Mouse (Mus musculus): Measurements from ENCODE around the gene Ulk4.
A peak's percentile ranks its signal among the peaks of the same experiment; 100 is the strongest.

Ulk4 gene

DNA sequence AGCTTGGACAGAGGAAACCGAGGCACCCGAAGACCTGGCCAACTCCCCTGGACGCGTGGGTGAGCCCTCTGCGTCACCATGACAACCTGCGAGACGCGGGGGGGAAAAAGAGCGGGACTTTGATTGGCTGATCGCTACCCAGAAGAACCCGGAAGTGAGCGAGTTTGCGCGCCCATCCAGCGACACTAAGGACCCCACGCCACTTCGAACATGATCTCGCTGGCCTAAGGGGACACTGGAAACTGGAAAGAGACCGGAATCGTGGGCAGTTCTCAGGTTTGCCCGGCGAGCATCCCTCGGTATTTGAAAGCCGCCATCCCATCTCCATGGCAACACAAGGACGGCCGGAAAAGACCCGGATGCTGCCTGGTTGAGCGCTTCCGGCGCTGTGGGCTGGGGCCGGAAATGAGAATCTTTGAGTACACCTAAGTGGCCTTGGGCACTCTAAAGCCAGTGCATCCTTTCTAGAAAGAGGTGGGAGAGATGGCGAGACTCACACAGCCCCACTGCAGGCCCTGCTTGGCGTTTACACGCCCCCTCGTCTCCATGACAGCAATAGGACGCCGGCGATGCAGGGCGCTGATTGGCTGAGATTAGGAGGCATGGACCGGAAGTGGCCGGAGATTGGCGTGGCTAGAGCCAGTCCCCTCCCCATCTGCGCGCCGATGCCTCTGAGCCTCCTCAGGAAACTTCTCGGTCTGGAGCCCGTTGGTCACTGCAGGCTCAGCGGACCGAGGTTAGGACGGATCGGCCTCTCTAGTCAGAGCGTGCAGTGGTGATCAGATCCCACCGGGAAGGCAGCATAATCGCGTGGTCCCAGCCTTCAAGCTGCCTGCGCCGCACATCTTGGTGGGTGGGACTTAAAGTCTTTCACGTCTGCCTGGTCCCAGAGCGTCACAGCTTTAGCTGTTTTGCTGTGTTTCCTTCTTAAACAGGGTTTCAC is at the start of gene Ulk4:
Gene Ulk4 (minus strand): TSS at position 80 of the 943 bp plus-strand sequence.
- TF ChIP-seq GATA4 (IDR thresholded peaks at IDR 0.05; ENCODE audit: insufficient replicate concordance, low read length) = no peak

DNA sequence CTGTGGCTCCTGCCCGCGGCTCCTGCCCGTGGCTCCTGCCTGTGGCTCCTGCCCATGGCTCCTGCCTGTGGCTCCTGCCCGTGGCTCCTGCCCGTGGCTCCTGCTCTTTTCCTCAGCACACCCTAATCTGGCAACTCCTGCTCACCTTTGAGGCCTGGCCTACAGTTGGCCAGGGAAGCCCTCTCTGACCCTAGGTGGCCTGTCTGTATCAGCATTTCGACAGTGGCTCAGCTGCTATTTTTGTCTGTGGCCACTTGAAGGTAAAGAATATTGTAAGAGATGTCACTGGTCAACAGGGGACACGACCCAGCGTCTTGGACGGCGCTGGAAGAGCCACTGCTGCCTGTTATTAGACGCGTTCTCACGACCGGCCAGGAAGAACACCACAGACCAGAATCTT is 45.0 kb upstream of the Ulk4 start:
- TF ChIP-seq GATA4 (IDR thresholded peaks at IDR 0.05; ENCODE audit: insufficient replicate concordance, low read length) = no peak

- TF ChIP-seq GATA4 (IDR thresholded peaks at IDR 0.05; ENCODE audit: insufficient replicate concordance, low read length) = no peak
Measured at GRCm38 (mm10) chr9:121321118-121321517, 44.1 kb upstream of the Ulk4 start.

GRCm38 (mm10) chr9:121320433-121320832 is 43.4 kb upstream of the Ulk4 start:
- no peak for TF ChIP-seq GATA4 (IDR thresholded peaks at IDR 0.05; ENCODE audit: insufficient replicate concordance, low read length)

DNA sequence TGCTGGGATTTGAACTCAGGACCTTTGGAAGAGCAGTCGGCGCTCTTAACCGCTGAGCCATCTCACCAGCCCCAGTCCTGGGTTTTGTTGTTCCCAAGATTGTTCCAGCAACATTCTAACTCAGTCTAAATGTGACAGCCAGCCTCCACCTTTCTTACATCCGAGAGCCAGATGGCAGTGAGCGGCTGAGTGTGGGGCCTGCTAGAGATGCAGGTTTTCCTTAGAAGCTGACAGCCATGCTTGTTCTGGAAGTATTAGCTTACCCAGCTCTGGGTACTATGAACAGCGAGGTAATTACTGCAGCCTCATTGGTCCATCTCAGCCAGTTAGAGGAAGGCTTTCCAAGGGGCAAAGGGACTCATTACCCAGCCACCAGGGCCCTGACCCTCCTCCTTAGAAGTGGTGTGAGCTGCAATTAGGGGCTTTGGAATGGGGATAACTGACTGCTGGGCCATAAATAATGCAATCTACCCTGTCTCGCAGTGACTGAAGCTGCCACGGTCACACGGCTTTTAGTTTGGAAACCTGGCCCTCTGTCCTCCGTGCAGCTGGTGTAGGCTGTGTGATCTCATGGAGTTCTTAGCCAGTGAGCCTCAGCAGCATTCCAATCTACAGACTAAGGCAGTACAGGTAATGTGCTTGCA is 42.4 kb upstream of the Ulk4 start:
- TF ChIP-seq GATA4 (IDR thresholded peaks at IDR 0.05; ENCODE audit: insufficient replicate concordance, low read length) = no peak

DNA sequence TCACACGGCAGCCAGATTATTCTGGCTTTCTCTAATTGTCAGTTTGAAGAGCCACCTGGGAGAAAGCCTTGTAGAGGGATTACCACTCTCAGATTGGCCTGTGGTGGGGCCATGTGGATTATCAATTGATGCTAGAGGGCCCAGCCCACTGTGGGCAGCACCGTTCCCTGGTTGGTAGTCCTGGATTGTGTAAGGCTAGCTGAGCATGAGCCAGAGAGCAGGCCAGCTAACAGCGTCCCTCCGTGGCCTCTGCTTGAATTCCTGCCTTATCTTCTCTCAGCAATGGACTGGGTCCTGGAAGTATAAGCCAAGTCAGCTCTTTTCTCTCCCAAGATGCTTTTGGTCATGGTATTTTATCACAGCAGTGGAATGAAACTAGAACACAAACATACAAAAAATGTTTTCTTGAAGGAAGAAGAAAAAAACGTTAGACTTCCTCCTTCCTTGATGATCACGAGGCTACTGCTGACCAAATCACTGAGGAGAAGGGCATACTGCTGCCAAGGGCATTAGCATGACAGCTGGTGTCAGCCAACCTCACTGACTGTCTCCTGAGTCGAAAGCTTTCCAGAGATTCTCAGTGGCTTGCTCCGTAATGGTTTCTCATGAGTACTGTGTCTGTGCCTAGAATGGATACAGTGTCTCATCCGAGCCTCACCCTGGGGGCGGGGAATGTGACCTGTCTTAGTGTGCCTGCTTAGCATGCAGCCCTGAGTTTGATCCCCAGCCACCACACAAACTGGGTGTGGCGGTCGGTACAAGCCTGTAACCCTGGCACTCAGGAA is 39.8 kb upstream of the Ulk4 start:
- TF ChIP-seq GATA4 (IDR thresholded peaks at IDR 0.05; ENCODE audit: insufficient replicate concordance, low read length) = peak; percentile 89; the same call in 1 of the 2 replicates

GRCm38 (mm10) chr9:121315901-121316595 is 39.1 kb upstream of the Ulk4 start:
- TF ChIP-seq GATA4 (IDR thresholded peaks at IDR 0.05; ENCODE audit: insufficient replicate concordance, low read length) = no peak

- no peak for TF ChIP-seq GATA4 (IDR thresholded peaks at IDR 0.05; ENCODE audit: insufficient replicate concordance, low read length)
Measured at GRCm38 (mm10) chr9:121314541-121315152, 37.6 kb upstream of the Ulk4 start.

DNA sequence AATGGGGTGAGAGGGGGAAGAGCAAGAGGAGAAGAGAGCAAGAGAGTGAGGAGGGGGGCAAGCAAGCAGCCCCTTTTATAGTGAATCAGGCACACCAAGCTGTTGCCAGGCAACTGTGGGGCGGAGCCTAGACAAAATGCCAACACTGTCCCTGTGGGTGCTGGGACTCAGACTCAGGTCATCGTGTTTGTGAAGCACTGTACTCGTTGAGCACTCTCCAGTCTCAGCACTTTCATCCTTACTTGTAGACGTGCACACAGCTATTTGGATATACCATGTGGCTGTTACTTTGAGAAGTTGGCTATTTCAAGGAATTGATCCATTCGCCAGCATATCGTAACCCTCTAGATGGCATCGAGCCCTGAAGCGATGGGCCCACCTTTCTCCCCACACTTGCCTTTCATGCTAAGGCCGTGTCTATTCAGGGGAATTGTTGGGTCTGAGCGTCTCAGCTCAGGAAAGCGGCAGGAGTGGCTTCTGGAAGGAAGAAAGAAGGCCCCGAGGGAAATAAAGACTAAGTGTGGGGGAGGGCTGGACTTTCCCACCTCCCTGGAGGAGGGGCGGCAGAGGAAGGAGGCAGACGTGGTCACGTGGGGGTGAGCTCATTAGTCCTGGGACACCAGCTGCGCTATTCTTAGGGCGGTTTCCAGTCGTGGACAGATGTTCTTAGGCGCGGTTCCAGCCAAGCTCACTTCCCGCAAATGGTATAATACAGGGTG is 36.8 kb upstream of the Ulk4 start:
- TF ChIP-seq GATA4 (IDR thresholded peaks at IDR 0.05; ENCODE audit: insufficient replicate concordance, low read length) = peak; percentile 35; the same call in 1 of the 2 replicates

DNA sequence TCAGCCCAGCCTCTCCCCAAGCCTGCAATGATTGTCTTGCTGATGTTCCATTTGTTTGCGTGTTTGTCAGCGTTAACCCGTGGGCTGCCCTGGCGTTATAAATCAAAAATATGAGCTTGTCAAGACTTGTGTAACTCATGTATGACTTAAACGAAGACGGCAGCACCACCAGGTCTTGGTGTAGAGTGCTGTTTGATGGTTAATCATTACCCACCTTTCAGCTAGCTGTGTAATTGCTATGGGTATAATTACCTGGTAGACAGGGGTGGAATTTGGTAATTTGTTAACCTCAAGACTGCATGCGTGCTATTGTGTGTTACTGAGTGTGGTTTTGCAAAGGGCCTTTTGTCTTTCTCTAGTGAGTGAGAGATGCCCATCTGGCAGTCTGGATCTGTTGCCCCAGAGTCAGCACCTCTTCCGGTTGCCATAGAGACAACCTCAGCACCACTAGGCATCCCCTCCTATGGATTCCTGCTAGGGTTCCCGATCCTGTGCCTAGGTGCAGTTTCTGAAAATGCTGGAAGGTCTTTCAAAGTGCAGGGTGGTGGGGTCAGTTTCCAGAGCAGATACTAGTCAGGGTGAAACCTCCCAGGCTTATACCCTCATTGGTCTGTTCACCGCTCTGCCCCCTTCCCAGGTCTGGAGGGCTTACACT is 35.4 kb upstream of the Ulk4 start:
- TF ChIP-seq GATA4 (IDR thresholded peaks at IDR 0.05; ENCODE audit: insufficient replicate concordance, low read length) = no peak

DNA sequence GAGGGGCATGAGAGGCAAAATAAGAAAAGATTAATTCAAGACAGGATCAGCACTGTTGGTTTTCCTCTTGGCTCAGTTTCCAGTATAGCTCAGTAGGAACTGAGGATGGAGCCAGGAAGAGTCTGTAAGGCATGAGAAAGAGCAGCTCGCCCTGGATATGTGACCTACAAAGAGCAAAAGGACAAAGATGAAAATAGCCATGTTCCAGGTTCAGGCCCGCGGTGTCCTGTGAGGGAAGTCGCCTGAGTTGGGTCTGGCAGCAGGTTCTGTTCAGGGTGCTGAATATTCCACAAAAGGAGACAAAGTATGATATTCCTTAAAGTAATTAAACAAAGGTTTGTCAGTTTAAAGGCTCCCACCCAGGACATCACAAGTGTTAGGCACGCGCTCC is 34.8 kb upstream of the Ulk4 start:
- TF ChIP-seq GATA4 (IDR thresholded peaks at IDR 0.05; ENCODE audit: insufficient replicate concordance, low read length) = no peak

GRCm38 (mm10) chr9:121310501-121310900 is 33.5 kb upstream of the Ulk4 start:
- TF ChIP-seq GATA4 (IDR thresholded peaks at IDR 0.05; ENCODE audit: insufficient replicate concordance, low read length) = no peak

DNA sequence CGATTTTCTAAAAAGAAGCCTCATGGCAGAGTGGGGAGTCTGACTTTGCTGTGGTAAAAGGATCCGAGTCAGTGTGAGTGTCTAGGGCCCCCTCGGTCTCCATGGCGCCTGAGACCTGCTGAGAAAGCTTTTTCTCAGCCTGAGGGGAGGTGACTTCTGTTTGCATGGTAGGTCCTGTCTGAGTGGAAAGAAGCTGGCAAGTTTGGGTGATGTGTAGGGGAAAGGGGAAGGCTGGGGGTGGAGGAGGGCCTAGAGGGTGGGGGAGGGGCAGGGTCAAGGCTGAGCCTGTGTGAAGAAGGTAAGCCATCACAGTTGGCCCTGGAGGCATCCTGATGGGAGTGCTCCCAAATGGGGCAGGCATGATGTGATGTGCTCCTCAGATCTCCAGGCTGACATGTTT is 32.3 kb upstream of the Ulk4 start:
- TF ChIP-seq GATA4 (IDR thresholded peaks at IDR 0.05; ENCODE audit: insufficient replicate concordance, low read length) = no peak
